Mouse (Mus musculus): ENCODE measurements around the gene Wdr24.

Gene Wdr24

DNA sequence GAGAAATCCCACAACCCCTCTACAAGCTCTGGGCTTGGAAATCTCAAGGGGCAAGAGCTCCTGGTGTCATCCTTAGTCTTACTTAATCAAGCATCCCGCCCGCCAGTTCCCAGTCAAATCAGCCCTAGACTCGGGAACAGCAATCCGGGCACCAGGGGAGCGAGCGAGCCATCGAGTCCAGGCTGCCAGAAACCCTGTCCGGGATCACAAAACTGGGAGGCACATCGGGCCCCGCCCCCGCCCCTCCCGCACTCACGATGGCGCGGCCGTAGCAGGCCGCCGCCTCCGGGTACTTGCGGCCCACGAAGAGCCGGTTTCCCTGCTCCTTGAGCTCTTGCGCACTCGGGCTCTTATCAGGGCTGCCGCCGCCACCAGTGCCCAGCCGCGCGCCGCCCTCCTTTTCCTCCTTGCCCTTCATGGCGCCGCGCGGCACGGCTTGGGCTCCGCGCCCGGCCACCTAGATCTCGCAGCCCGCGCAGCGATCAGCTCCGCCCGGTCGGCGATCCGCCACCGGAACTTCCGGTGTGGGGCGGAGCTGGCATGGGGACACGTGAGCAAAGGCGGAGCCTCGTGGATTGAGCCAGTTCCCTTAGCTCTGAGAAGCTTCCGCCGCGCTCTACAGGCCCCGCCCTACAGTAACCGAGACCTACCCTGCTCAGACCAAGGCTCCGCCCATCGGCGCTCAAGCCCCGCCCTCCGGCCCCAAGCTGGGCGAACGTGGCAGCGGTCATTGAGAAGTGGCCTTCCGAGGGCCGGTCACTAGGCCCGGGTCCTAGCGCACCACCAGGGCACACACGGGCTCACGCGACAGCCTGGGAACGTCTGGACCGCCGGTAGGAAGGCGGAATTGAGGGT is 9.2 kb downstream of the Wdr24 start:
- peak; percentile 100 for DNase-seq

GRCm38 (mm10) chr17:25833291-25833663 is 9.8 kb downstream of the Wdr24 start, which contains the start of gene Stub1:
Gene Stub1, minus strand, starts transcription at chr17:25833404.
- peak; percentile 94 for DNase-seq

- DNase-seq: peak; percentile 23
These were observed 10.7 kb downstream of the Wdr24 start for GRCm38 (mm10) chr17:25833961-25834594.

- no peak for DNase-seq
These were observed 11.3 kb downstream of the Wdr24 start for GRCm38 (mm10) chr17:25834595-25835222.

DNA sequence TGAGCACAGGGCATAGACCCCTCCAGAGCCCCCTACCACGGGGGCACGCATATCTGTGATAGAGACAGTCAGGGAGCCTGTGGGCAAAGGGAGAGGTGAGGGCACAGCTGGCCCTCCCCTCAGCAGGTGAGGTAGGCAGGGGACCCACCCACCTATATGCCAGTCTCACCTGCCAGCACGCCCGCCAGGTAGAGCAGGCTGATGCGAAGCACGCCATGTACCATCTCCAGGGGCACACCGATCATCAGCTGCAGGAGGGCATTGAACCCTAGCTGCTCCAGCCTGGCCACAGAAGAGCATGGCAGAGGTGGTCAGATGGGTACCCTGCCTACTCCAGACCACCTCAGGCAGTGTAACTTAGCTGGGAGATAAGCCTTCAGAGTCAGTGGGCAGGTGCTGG is 11.9 kb downstream of the Wdr24 start:
- no peak for DNase-seq

- no peak for DNase-seq
These were observed 12.4 kb downstream of the Wdr24 start for GRCm38 (mm10) chr17:25835816-25836215.

- DNase-seq: no peak
These were observed 13.1 kb downstream of the Wdr24 start for GRCm38 (mm10) chr17:25836397-25837075.

DNA sequence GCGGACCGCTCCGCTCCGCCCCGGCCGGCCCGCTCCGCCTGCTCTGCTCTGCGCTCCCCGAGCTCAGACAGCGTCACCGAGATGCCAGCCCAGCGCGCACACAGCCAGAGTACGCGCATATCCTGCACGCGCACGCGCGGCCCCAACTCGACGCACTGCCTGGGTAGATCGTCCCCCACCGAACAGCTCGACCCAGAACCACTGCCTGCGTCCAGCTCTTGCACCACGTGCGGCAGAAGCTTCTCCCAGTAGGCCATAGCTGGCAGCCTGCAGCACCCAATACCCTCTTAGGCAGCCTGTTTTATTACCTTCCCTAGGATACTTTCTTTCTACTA is 13.6 kb downstream of the Wdr24 start, which contains the start of gene Rhbdl1:
Gene Rhbdl1 (minus strand): TSS at position 220 of the 335 bp plus-strand sequence.
- DNase-seq: peak; percentile 61

- no peak for DNase-seq
These were observed 14.1 kb downstream of the Wdr24 start for GRCm38 (mm10) chr17:25837533-25837932.

DNA sequence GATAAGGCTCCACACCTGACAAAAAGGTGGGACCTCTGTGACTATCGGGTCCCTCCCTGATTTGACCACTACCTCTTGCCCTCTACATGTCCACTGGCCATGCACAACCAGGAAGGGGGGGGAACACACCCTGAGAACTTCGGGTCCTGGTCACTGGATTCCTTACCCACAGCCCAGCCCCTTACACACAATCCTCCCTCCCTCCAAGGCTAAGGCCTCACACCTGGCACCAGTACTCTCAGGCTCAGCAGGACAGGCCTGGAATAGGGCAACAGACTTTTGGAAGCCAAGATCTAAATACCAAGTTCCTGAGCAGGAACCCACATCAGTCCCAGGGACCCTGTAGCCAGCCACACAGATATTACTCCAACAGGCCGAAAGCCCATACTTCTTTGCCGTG is 15.5 kb downstream of the Wdr24 start:
- no peak for DNase-seq

DNA sequence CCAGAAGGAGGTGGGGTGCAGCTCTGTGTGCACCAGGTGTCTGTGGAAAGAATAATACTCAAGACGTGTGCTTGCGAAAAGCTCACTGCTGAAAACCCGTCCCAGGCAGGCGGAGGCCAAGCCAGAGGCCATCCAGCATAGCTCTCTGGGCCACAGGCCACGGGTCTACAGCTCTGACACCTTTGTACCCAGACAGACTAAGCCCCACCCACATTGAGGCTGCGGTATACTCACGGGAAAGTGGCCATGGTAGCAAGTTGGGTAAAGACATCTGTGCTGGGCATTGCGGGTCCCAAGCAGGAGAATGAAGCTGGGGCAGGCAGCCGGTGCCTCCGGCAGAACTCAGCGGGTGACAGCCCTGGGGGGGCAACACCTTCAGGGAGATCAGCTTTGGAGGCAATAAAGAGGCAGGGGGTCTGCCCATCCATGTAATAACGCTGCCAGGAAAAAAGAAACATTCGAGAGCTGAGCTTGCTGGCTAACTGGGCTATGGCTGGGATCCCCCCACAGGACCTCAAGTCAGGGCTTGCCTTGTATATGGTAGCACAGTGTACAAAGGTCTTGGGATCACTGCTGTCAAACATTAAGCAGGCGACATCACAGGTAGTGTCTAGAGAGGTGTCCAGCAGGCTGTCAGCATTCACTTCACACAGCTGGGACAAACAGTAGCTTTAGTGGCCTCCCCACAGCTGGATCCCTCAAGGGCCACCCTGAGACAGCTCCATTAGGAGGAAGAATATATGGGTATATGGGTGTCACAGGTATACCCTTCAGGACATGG is 16.2 kb downstream of the Wdr24 start:
- DNase-seq: no peak

- no peak for DNase-seq
These were observed 17.1 kb downstream of the Wdr24 start for GRCm38 (mm10) chr17:25840519-25840918.

DNA sequence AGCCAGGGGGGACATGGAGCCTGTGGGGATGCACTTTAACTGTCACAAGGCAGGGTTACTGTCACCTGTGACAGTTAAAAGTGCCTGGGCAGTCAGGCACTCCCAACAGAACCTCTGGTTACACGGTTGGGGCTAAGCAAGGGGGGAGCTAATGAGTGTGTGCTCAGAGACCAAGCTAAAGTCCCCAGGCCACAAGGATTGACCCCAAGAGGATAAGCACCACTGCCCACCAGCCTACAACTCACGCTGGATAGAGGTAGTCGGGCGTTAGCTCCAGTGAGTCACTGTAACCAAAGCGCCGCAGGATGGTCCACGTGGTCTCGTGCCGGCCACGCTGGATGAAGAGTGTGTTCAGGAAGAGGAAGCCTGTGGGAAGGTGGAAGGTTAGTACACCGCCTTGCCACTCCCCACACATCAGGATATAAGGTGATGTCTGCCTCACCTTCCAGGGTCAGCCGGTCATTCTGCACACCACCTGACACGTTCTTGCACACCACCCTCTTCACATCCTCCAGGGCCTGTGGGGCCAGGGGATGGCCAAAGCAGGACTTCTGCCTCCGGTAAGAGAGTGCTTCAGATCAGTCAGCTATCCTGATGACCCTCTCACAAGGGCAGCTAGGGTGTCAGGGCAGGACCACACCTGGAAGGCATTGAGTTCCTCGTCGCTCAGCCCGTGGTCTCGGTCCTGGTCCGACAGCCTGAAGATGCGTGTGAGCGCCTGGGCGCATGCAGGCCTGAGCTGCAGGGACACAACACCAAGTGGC is 17.9 kb downstream of the Wdr24 start, which contains the start of gene Gm20683:
Gene Gm20683 (minus strand): TSS at position 647 of the 764 bp plus-strand sequence.
- DNase-seq: no peak

- no peak for DNase-seq
These were observed 19.1 kb downstream of the Wdr24 start for GRCm38 (mm10) chr17:25842509-25842908.

DNA sequence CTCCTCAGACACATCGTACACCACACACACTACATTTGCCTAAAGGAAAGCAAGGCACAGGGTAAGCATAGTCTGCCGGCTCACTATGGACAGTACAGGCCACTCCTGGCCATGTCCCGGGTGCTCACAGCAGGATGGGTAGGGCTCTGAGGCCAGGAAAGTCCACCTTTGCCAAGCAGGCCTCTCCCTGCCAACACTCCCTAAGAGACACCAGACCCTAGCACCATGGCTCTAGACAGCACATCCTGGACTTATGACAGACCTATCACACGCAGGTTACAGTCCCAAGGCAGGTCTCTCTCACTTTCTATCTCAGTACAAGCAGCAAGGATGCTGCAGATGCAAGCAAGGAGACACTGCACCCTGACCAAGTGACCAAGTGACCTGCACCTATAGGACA is 19.7 kb downstream of the Wdr24 start:
- DNase-seq: no peak

DNA sequence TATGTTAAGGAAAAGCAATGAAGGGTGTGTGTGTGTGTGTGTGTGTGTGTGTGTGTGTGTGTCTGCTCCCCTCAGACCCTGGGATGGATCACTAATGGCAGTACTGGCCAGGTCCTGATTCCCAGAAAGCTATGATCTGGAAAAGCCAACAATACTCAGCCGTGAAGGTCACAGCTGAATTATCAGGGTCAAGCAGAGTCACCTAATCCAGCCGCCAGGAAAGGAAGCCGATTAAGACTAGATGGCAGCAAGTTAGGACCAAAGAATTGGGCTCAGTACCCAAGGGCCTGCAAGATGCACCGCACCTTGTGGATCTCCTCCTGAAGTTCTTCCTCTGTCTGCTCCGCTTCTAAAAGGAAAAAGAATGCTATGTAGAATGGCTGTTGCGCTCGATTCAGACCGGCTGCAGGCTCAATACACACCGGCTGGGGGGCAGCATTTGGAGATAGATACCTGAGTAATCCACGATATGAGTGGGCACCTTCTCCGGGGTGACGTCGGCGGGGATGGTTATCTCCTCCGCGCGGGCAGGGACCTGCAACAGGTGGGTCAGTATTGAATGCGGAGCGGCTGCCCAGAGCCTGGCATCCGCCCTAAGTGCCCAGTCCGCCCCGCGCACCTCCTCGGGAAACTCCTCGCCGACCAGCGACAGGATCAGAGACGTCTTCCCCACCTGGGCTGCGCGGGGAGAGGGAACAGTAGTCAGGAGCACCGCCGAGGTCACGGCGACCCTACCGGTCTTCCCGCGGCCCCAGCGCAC is 20.4 kb downstream of the Wdr24 start:
- DNase-seq: no peak

DNA sequence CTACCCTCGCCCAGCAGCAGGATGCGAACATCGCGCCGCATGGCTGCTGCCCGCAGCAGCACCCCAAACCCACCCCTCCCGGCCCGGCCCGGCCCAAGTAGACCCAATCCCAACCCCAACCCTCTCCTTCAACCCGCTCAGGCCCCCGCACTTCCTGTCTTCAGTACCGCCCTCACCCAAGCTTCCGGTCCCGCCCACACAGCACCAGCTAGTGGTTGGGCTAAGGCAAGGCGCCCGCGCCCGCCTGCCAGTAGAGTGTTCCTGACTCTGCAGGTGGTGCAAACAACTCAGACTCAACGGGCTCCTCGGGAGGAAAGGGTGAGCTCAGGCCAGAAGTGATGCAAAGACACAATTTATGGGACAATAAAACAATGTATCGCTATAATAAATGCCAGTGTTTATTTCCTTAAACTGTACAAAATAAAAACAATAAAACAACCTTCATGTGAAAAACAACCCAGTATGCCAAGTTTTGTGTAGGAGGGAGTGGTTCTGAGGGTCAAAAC is 21.0 kb downstream of the Wdr24 start, which contains the start of gene Rhot2:
Gene Rhot2 (minus strand): TSS at position 456 of the 506 bp plus-strand sequence.
- DNase-seq: peak; percentile 98

GRCm38 (mm10) chr17:25860229-25860628 is 36.8 kb downstream of the Wdr24 start:
- no peak for DNase-seq

DNA sequence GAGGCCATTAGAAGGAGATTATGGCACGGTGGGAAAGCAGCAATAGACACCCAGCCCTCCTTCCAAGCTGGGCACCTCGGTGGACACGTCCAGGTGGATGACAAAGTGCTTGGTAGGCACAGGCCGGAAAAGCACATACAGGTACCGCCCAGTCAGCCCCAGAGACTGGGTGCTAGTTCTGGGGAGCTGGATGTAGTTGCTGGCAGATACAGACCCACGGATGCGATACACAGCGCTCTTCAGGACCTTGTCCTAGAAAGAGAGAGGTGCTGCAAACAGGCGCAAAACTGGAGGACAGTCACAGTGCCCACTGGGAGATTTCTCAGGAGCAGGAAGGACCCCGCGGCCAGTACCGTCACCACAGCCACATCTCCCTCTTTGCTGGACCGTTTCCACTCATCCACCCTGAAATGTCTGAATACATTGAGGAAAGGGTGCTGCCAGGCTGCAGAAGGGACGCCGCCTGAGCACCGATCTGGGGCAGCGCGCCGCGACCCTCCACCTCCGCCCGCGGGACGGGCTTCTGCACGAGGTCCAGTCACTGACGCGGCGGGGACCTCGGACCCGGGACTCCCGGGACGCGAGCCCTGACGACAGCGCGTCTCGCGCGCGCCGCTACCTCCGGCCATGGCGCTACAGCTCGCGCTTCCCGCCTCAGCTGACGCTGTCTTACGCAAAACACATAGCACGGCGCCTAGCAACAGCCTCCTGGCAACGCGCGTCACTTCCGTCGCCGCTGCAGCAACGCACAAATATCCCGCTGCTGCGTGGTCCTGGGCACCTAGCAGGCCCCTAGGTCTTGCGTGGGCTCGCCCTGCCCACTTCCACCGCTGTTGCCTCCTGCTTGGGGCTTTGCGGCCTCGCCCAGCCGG is 37.6 kb downstream of the Wdr24 start, which contains the start of gene Wdr90:
Gene Wdr90 (minus strand): TSS at position 670 of the 872 bp plus-strand sequence.
- peak; percentile 95 for DNase-seq

Data from lung, postnatal 36 days (tissue).